Mouse (Mus musculus): ENCODE data around the gene Lrrc36. TPM values are rescaled to one million over a fixed set of nuclear protein-coding genes. Genes with fewer than 3 reads are reported as not detected.

Lrrc36 gene
- polyA plus RNA-seq, 1 experiment from 2014 or later: not detected

GRCm38 (mm10) chr8:105387151-105387550 lies 26.2 kb upstream of the Lrrc36 start:
- WGBS: 63% methylated on average over 1 of the region's 1 CpGs
- Histone ChIP-seq H3K36me3 (ENCODE audit: control insufficient read depth, insufficient read depth, low read length) (no peaks in the 10 kb centered on the region), H3K9me3 (ENCODE audit: control insufficient read depth, low read length) (no peaks in the 10 kb centered on the region), H3K4me1 (ENCODE audit: control insufficient read depth, insufficient read depth, low read length) (no peaks in the 10 kb centered on the region), H3K27ac (replicated peaks; ENCODE audit: low read depth, low read length) (no peak overlapping the region), H3K27me3 (ENCODE audit: control insufficient read depth, insufficient read depth, low read length) (no peaks in the 10 kb centered on the region), H3K4me2 (ENCODE audit: low read depth, severe bottlenecking) (no peak overlapping the region), H3K9ac (ENCODE audit: low read length) (no peak overlapping the region), H3K4me3 (ENCODE audit: low read depth, low read length) (no peak overlapping the region)
- no peak for DNase-seq (ENCODE audit: low spot score)
- no peak for ATAC-seq (ENCODE audit: insufficient number of reproducible peaks, low FRiP score, low TSS enrichment, low read depth)

DNA sequence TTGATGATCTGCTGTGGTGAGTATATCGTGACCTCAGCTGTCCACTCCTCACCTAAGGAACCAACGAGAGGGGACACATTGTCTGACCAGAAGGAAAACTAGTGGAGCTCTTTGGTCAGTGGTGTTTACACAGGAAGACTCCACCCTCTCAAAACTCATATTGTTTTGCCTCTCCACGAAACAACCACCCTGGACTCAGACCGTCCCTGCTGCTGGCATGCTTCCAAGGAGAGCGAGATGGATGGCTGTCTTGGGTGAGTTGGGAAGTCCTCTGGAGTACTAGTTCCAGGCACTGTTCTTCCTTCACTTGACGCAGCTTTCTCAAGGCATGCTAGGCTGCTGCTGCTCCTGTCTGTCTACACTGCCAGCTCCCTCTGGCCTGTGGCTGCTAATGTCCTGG lies 24.3 kb upstream of the Lrrc36 start:
- Histone ChIP-seq H3K9ac (ENCODE audit: low read length) (no peak overlapping the region), H3K36me3 (ENCODE audit: control insufficient read depth, insufficient read depth, low read length) (no peaks in the 10 kb centered on the region), H3K4me3 (ENCODE audit: low read depth, low read length) (no peak overlapping the region), H3K4me2 (ENCODE audit: low read depth, severe bottlenecking) (no peak overlapping the region), H3K27me3 (ENCODE audit: control insufficient read depth, insufficient read depth, low read length) (no peaks in the 10 kb centered on the region), H3K27ac (replicated peaks; ENCODE audit: low read depth, low read length) (no peak overlapping the region), H3K4me1 (ENCODE audit: control insufficient read depth, insufficient read depth, low read length) (no peaks in the 10 kb centered on the region), H3K9me3 (ENCODE audit: control insufficient read depth, low read length) (no peaks in the 10 kb centered on the region)
- WGBS: 86% methylated on average over 6 of the region's 6 CpGs
- ATAC-seq (ENCODE audit: insufficient number of reproducible peaks, low FRiP score, low TSS enrichment, low read depth) (no peak), DNase-seq (ENCODE audit: low spot score) (no peak)

GRCm38 (mm10) chr8:105393089-105393787 lies 20.1 kb upstream of the Lrrc36 start:
- Histone ChIP-seq H3K4me3 (ENCODE audit: low read depth, low read length) (no peak overlapping the region), H3K9ac (ENCODE audit: low read length) (no peak overlapping the region), H3K4me1 (ENCODE audit: control insufficient read depth, insufficient read depth, low read length) (no peaks in the 10 kb centered on the region), H3K4me2 (ENCODE audit: low read depth, severe bottlenecking) (no peak overlapping the region), H3K27ac (replicated peaks; ENCODE audit: low read depth, low read length) (no peak overlapping the region), H3K36me3 (ENCODE audit: control insufficient read depth, insufficient read depth, low read length) (no peaks in the 10 kb centered on the region), H3K9me3 (ENCODE audit: control insufficient read depth, low read length) (no peaks in the 10 kb centered on the region), H3K27me3 (ENCODE audit: control insufficient read depth, insufficient read depth, low read length) (no peaks in the 10 kb centered on the region)
- ATAC-seq (ENCODE audit: insufficient number of reproducible peaks, low FRiP score, low TSS enrichment, low read depth): no peak
- DNase-seq (ENCODE audit: low spot score): no peak
- WGBS: 87% methylated on average over 12 of the region's 12 CpGs

- Histone ChIP-seq H3K9me3 (ENCODE audit: control insufficient read depth, low read length) (no peaks in the 10 kb centered on the region), H3K9ac (ENCODE audit: low read length) (no peak overlapping the region), H3K27ac (replicated peaks; ENCODE audit: low read depth, low read length) (no peak overlapping the region), H3K4me3 (ENCODE audit: low read depth, low read length) (no peak overlapping the region), H3K4me2 (ENCODE audit: low read depth, severe bottlenecking) (no peak overlapping the region), H3K27me3 (ENCODE audit: control insufficient read depth, insufficient read depth, low read length) (no peaks in the 10 kb centered on the region), H3K36me3 (ENCODE audit: control insufficient read depth, insufficient read depth, low read length) (no peaks in the 10 kb centered on the region), H3K4me1 (ENCODE audit: control insufficient read depth, insufficient read depth, low read length) (no peaks in the 10 kb centered on the region)
- 80% methylated on average over 7 of the region's 7 CpGs for WGBS
- DNase-seq (ENCODE audit: low spot score) (no peak), ATAC-seq (ENCODE audit: insufficient number of reproducible peaks, low FRiP score, low TSS enrichment, low read depth) (no peak)
Observed at GRCm38 (mm10) chr8:105393915-105394314, 19.5 kb upstream of the Lrrc36 start.

DNA sequence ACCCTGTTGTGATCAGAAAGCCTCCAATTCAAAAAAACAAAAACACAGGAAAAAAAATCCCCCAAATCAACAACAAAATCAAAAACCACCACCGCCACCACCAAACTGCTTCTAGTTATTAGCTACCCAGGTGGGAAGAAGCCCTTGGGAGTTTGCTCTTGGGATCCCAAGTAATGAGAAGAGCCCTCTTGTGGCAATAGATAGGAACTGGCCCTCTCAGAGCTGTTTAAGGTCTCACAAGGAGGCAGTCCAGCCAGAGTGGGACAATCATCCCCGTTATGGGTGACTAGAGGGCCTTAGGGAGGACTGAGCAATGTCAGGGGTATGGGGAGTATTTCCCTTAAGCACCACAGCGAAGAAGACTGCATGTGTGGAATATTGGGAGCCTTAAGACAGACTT lies 15.6 kb upstream of the Lrrc36 start:
- Histone ChIP-seq H3K27me3 (ENCODE audit: control insufficient read depth, insufficient read depth, low read length) (no peaks in the 10 kb centered on the region), H3K9me3 (ENCODE audit: control insufficient read depth, low read length) (no peaks in the 10 kb centered on the region), H3K4me1 (ENCODE audit: control insufficient read depth, insufficient read depth, low read length) (no peaks in the 10 kb centered on the region), H3K4me2 (ENCODE audit: low read depth, severe bottlenecking) (no peak overlapping the region), H3K4me3 (ENCODE audit: low read depth, low read length) (no peak overlapping the region), H3K36me3 (ENCODE audit: control insufficient read depth, insufficient read depth, low read length) (no peaks in the 10 kb centered on the region), H3K27ac (replicated peaks; ENCODE audit: low read depth, low read length) (no peak overlapping the region), H3K9ac (ENCODE audit: low read length) (no peak overlapping the region)
- ATAC-seq (ENCODE audit: insufficient number of reproducible peaks, low FRiP score, low TSS enrichment, low read depth): no peak
- DNase-seq (ENCODE audit: low spot score): peak; percentile 37
- 42% methylated on average over 3 of the region's 3 CpGs for WGBS

DNA sequence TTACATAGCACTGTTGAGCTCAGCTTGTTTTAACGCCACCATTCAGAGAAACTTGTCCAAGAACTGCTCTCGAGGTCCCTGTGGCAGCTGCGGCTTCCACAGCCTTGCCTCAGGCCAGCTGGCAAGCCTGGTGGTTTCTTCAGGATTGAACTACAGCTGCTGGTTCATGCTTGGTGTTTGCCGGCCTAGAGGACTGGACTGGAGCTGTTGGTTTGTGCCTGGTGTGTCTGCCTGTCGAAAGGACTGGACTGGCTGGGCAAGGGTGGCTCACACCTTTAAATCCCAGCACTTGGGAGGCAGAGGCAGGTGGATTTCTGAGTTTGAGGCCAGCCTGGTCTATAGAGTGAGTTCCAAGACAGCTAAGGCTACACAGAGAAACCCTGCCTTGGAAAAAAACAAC lies 13.4 kb upstream of the Lrrc36 start:
- DNase-seq (ENCODE audit: low spot score) (no peak), ATAC-seq (ENCODE audit: insufficient number of reproducible peaks, low FRiP score, low TSS enrichment, low read depth) (no peak)
- Histone ChIP-seq H3K9me3 (ENCODE audit: control insufficient read depth, low read length) (no peaks in the 10 kb centered on the region), H3K4me1 (ENCODE audit: control insufficient read depth, insufficient read depth, low read length) (no peaks in the 10 kb centered on the region), H3K27ac (replicated peaks; ENCODE audit: low read depth, low read length) (no peak overlapping the region), H3K4me3 (ENCODE audit: low read depth, low read length) (no peak overlapping the region), H3K9ac (ENCODE audit: low read length) (no peak overlapping the region), H3K27me3 (ENCODE audit: control insufficient read depth, insufficient read depth, low read length) (no peaks in the 10 kb centered on the region), H3K4me2 (ENCODE audit: low read depth, severe bottlenecking) (no peak overlapping the region), H3K36me3 (ENCODE audit: control insufficient read depth, insufficient read depth, low read length) (no peaks in the 10 kb centered on the region)
- WGBS: 80% methylated on average over 5 of the region's 5 CpGs

- DNase-seq (ENCODE audit: low spot score) (no peak), ATAC-seq (ENCODE audit: insufficient number of reproducible peaks, low FRiP score, low TSS enrichment, low read depth) (no peak)
- no peaks in the 10 kb centered on the region for H3K27me3 ChIP-seq (ENCODE audit: control insufficient read depth, insufficient read depth, low read length)
- no peaks in the 10 kb centered on the region for H3K36me3 ChIP-seq (ENCODE audit: control insufficient read depth, insufficient read depth, low read length)
- H3K4me1 ChIP-seq (ENCODE audit: control insufficient read depth, insufficient read depth, low read length): no peaks in the 10 kb centered on the region
- no peak overlapping the region for H3K27ac ChIP-seq (replicated peaks; ENCODE audit: low read depth, low read length)
- H3K9ac ChIP-seq (ENCODE audit: low read length): no peak overlapping the region
- H3K9me3 ChIP-seq (ENCODE audit: control insufficient read depth, low read length): no peaks in the 10 kb centered on the region
- no peak overlapping the region for H3K4me2 ChIP-seq (ENCODE audit: low read depth, severe bottlenecking)
- no peak overlapping the region for H3K4me3 ChIP-seq (ENCODE audit: low read depth, low read length)
- 91% methylated on average over 8 of the region's 8 CpGs for WGBS
Observed at GRCm38 (mm10) chr8:105403467-105403866, 9.9 kb upstream of the Lrrc36 start.

DNA sequence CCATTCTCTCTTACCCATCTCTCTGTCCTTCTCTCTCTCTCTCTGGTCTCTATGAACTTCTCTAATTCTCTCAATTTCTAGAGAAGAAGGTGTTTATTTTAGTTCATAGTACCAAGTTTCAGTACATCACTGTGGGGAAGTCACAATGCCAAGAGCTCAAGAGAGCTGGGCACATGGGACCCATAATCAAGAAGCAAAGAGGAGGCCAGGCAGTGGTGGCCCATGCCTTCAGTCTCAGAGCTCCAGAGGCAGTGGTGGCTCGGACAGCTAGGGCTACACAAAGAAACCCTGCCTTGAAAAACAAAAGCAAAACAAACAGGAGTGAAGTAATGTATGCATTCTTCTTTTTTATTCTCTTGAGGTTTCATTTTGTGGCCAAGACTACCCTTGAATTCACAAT lies 8.9 kb upstream of the Lrrc36 start:
- Histone ChIP-seq H3K27ac (replicated peaks; ENCODE audit: low read depth, low read length) (no peak overlapping the region), H3K9ac (ENCODE audit: low read length) (no peak overlapping the region), H3K36me3 (ENCODE audit: control insufficient read depth, insufficient read depth, low read length) (no peaks in the 10 kb centered on the region), H3K27me3 (ENCODE audit: control insufficient read depth, insufficient read depth, low read length) (no peaks in the 10 kb centered on the region), H3K9me3 (ENCODE audit: control insufficient read depth, low read length) (no peaks in the 10 kb centered on the region), H3K4me3 (ENCODE audit: low read depth, low read length) (no peak overlapping the region), H3K4me1 (ENCODE audit: control insufficient read depth, insufficient read depth, low read length) (no peaks in the 10 kb centered on the region), H3K4me2 (ENCODE audit: low read depth, severe bottlenecking) (no peak overlapping the region)
- 80% methylated on average over 1 of the region's 1 CpGs for WGBS
- no peak for DNase-seq (ENCODE audit: low spot score)
- no peak for ATAC-seq (ENCODE audit: insufficient number of reproducible peaks, low FRiP score, low TSS enrichment, low read depth)

DNA sequence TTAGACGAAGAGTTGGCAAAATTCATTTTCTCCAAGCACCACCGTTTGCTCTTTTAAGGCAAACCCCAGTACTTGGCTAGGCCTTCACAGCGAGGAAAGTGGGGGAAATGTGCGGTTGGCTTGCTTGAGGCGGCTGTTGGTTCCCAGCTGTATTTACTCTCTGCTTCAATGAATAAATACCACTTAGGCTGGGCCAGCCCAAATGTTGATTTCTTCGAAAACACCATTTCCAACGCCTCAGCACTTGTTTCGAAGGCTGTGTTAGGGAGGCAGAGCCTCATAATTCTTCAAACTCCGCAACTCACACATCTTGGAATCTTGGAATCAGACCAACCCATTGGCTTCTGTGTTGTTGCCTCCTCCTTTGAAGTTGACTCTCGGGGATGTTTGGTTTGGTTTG lies 7.0 kb upstream of the Lrrc36 start:
- DNase-seq (ENCODE audit: low spot score) (no peak), ATAC-seq (ENCODE audit: insufficient number of reproducible peaks, low FRiP score, low TSS enrichment, low read depth) (no peak)
- WGBS: 83% methylated on average over 10 of the region's 10 CpGs
- Histone ChIP-seq H3K36me3 (ENCODE audit: control insufficient read depth, insufficient read depth, low read length) (no peaks in the 10 kb centered on the region), H3K27me3 (ENCODE audit: control insufficient read depth, insufficient read depth, low read length) (no peaks in the 10 kb centered on the region), H3K4me1 (ENCODE audit: control insufficient read depth, insufficient read depth, low read length) (no peaks in the 10 kb centered on the region), H3K9ac (ENCODE audit: low read length) (no peak overlapping the region), H3K9me3 (ENCODE audit: control insufficient read depth, low read length) (no peaks in the 10 kb centered on the region), H3K4me3 (ENCODE audit: low read depth, low read length) (no peak overlapping the region), H3K4me2 (ENCODE audit: low read depth, severe bottlenecking) (no peak overlapping the region), H3K27ac (replicated peaks; ENCODE audit: low read depth, low read length) (no peak overlapping the region)

All from limb, embryonic 11.5 days (tissue).